Mouse (Mus musculus): ENCODE results near the gene E2f4. TPM values are rescaled to one million over a fixed set of nuclear protein-coding genes. Genes with fewer than 3 reads are reported as not detected.

The E2f4 gene
- total and polyA plus RNA-seq, 3 experiments, result 97.9 to 313 (median 98.5) TPM

- Histone ChIP-seq H3K36me3 (ENCODE audit: control insufficient read depth in 1 of 2, insufficient read depth in 2 of 2, low read length in 2 of 2) (peaks cover 0 to 7% of the 10 kb centered on the region in 2 experiments; a peak in 2 of 4 replicates), H3K9ac (ENCODE audit: control insufficient read depth, low read depth, low read length, poor library complexity, severe bottlenecking) (no peak overlapping the region), H3K4me1 (ENCODE audit: control insufficient read depth in 1 of 2, insufficient read depth in 2 of 2, low read length in 2 of 2) (peaks cover 8 to 16% of the 10 kb centered on the region in 2 experiments), H3K9me3 (replicated peaks; ENCODE audit: insufficient read depth, low read length) (no peaks in the 10 kb centered on the region), H3K27ac (ENCODE audit: control insufficient read depth, low read depth, low read length) (no peak overlapping the region), H3K27me3 (ENCODE audit: control insufficient read depth in 1 of 2, insufficient read depth in 2 of 2, low read length in 2 of 2) (no peaks in the 10 kb centered on the region), H3K79me2 (ENCODE audit: control insufficient read depth, insufficient read depth, low read length, poor library complexity) (no peaks in the 10 kb centered on the region), H3K4me3 (ENCODE audit: control insufficient read depth in 1 of 2, insufficient read depth in 1 of 2, low read depth in 2 of 2, low read length in 2 of 2) (no peak overlapping the region)
- DNase-seq (ENCODE audit: low read depth, low spot score), result no peak
- no peak for TF ChIP-seq POLR2A (IDR thresholded peaks at IDR 0.05; ENCODE audit: control insufficient read depth in 1 of 2, insufficient read depth in 1 of 2, low read depth in 1 of 2, low read length in 2 of 2, poor library complexity in 1 of 2)
These were observed 21.0 kb upstream of the E2f4 start for GRCm38 (mm10) chr8:105276292-105277120.

DNA sequence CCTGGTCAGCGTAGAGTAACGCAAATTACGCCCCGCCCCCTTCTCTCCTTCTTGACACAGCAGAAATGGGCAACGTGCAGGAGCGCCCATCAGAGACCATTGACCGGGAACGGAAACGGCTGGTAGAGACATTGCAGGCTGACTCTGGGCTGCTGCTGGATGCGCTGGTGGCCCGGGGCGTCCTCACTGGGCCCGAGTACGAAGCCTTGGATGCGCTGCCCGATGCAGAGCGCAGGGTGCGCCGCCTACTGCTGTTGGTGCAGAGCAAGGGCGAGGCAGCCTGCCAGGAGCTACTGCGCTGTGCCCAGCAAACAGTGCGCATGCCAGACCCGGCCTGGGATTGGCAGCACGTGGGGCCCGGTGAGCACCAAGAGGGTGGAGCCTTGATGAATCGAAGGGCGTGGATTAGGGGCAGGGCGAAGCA is 18.5 kb upstream of the E2f4 start:
- no peaks in the 10 kb centered on the region for H3K27me3 ChIP-seq (ENCODE audit: control insufficient read depth in 1 of 2, insufficient read depth in 2 of 2, low read length in 2 of 2)
- H3K79me2 ChIP-seq (ENCODE audit: control insufficient read depth, insufficient read depth, low read length, poor library complexity), result no peaks in the 10 kb centered on the region
- peaks cover 12 to 38% of the 10 kb centered on the region in 2 experiments for H3K4me1 ChIP-seq (ENCODE audit: control insufficient read depth in 1 of 2, insufficient read depth in 2 of 2, low read length in 2 of 2)
- H3K27ac ChIP-seq (ENCODE audit: control insufficient read depth, low read depth, low read length), result 0 out of 2 replicates have a peak overlapping the region, but pooled peaks have one; percentile 13
- peaks cover 0 to 27% of the 10 kb centered on the region in 2 experiments; a peak in 2 of 4 replicates for H3K36me3 ChIP-seq (ENCODE audit: control insufficient read depth in 1 of 2, insufficient read depth in 2 of 2, low read length in 2 of 2)
- H3K9ac ChIP-seq (ENCODE audit: control insufficient read depth, low read depth, low read length, poor library complexity, severe bottlenecking), result peak overlapping the region; percentile 44
- no peaks in the 10 kb centered on the region for H3K9me3 ChIP-seq (replicated peaks; ENCODE audit: insufficient read depth, low read length)
- TF ChIP-seq ETS1 (IDR thresholded peaks at IDR 0.05; ENCODE audit: low read depth, low read length) (peak; percentile 23; the same call in 1 of the 2 replicates), MAX (IDR thresholded peaks at IDR 0.05; ENCODE audit: low read length) (peak; percentile 93), UBTF (IDR thresholded peaks at IDR 0.05; ENCODE audit: borderline replicate concordance, insufficient read depth, low read depth, low read length) (no peak), MYC (IDR thresholded peaks at IDR 0.05; ENCODE audit: low read depth, low read length) (peak; percentile 83; the same call in 1 of the 2 replicates), SMC3 (IDR thresholded peaks at IDR 0.05; ENCODE audit: low read depth, low read length) (no peak), USF1 (IDR thresholded peaks at IDR 0.05; ENCODE audit: low read depth, low read length) (peak; percentile 89), JUND (IDR thresholded peaks at IDR 0.05; ENCODE audit: low read depth, low read length) (no peak), USF2 (IDR thresholded peaks at IDR 0.05; ENCODE audit: borderline replicate concordance in 1 of 2, insufficient read depth in 1 of 2, low read depth in 1 of 2, low read length in 2 of 2) (0 out of 4 replicates have a peak, but pooled peaks of 1 of the 2 experiments have one; percentile 26), HCFC1 (IDR thresholded peaks at IDR 0.05; ENCODE audit: low read depth, low read length) (peak; percentile 39; the same call in 1 of the 2 replicates), BHLHE40 (IDR thresholded peaks at IDR 0.05; ENCODE audit: borderline replicate concordance, low read depth, low read length) (peak; percentile 75; the same call in 1 of the 2 replicates), CTCF (IDR thresholded peaks at IDR 0.05 in 2 of 3, conservative IDR thresholded peaks at IDR 0.05 in 1 of 3; ENCODE audit: control insufficient read depth in 1 of 3, insufficient read depth in 1 of 3, low read depth in 2 of 3, low read length in 3 of 3, poor library complexity in 1 of 3, severe bottlenecking in 1 of 3) (peak in 2 of 3 experiments; percentile 34 to 37; a peak in 4 of 6 replicates), MXI1 (IDR thresholded peaks at IDR 0.05; ENCODE audit: low read depth, low read length) (peak; percentile 94), SIN3A (IDR thresholded peaks at IDR 0.05; ENCODE audit: low read length) (peak; percentile 85), NELFE (IDR thresholded peaks at IDR 0.05; ENCODE audit: low read depth, low read length) (peak; percentile 32; the same call in 1 of the 2 replicates), POLR2AphosphoS2 (IDR thresholded peaks at IDR 0.05; ENCODE audit: low read length) (0 out of 2 replicates have a peak, but pooled peaks have one; percentile 48), NRF1 (IDR thresholded peaks at IDR 0.05; ENCODE audit: insufficient read depth, low read depth, low read length, poor library complexity, severe bottlenecking) (peak; percentile 81), TAL1 (IDR thresholded peaks at IDR 0.05; ENCODE audit: low read length) (no peak), POLR2A (IDR thresholded peaks at IDR 0.05; ENCODE audit: control insufficient read depth in 1 of 2, insufficient read depth in 1 of 2, low read depth in 1 of 2, low read length in 2 of 2, poor library complexity in 1 of 2) (peak in 1 of 2 experiments; percentile 72; a peak in 2 of 4 replicates)
- H3K4me3 ChIP-seq (ENCODE audit: control insufficient read depth in 1 of 2, insufficient read depth in 1 of 2, low read depth in 2 of 2, low read length in 2 of 2), result peak overlapping the region; percentile 40 to 49
- DNase-seq (ENCODE audit: low read depth, low spot score), result peak; percentile 91
